ENCODE assay signal across 23 mouse cellular contexts in the genomic region with DNA sequence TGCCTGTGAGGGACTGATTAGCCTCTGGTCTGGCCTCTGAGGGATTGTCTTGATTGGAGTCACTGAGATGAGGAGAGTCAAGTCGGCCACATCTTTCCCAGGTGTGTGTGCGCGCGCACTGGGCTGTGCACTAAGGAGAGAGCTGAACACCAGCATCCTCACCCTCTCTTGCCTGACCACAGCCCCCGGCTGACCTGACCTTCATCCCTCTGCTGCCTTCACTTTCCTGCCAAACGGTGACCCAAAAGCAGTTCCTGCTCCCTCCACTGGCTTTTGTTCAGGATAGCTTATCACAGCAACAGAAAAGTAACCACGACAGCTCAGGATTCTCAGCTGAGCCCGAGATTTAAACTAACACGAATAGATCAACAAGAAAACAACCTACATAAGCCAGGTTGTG. TPM values are rescaled to one million over a fixed set of nuclear protein-coding genes. Genes with fewer than 3 reads are reported as not detected.
"Had no signal": no experiment of that assay in that cellular context is flagged by ENCODE, and none has a peak within 500 bp of the region (broad histone marks: within the 10 kb centered on the region; RNA-seq: fewer than 3 reads in every experiment).

No protein-coding gene starts in this region.

- H3K36me3 ChIP-seq: midbrain, embryonic 13.5 days; midbrain, embryonic 15.5 days; neural tube, embryonic 12.5 days; stomach, embryonic 15.5 days had no signal

- DNase-seq: lung, adult 18-20 months; lung, embryonic 14.5 days; lung, postnatal 10 days; lung, postnatal 4 days; right cerebral cortex, postnatal 14 days; thymus, adult 2 months; thymus, postnatal 25 days; thymus, postnatal 4 days had no signal

- H3K27ac ChIP-seq: liver, embryonic 14.5 days; midbrain, embryonic 13.5 days; midbrain, embryonic 15.5 days; neural tube, embryonic 12.5 days; stomach, embryonic 15.5 days; stomach, postnatal 0 days had no signal

- H3K4me1 ChIP-seq: midbrain, embryonic 13.5 days; midbrain, embryonic 15.5 days; neural tube, embryonic 12.5 days; stomach, embryonic 15.5 days had no signal

- H3K27me3 ChIP-seq: midbrain, embryonic 13.5 days; midbrain, embryonic 15.5 days; neural tube, embryonic 12.5 days; stomach, embryonic 15.5 days had no signal

- H3K9me3 ChIP-seq: midbrain, embryonic 13.5 days; midbrain, embryonic 15.5 days; stomach, embryonic 15.5 days had no signal

- H3K4me3 ChIP-seq: midbrain, embryonic 13.5 days; midbrain, embryonic 15.5 days; neural tube, embryonic 12.5 days; stomach, embryonic 15.5 days had no signal

RNA-seq across cellular contexts. Expression of gene Spata3, which starts 24.4 kb away (rescaled TPM):
- total RNA-seq: megakaryocyte, adult 5-6 weeks; megakaryocyte-erythroid progenitor cell, adult 5-6 weeks; midbrain, postnatal 0 days; monocyte, adult 5-6 weeks; neutrophil, adult 5-6 weeks had no signal
- polyA plus RNA-seq: lung, embryonic 14.5 days; lung, embryonic 16.5 days; midbrain, embryonic 11.5 days; midbrain, embryonic 13.5 days; neural tube, embryonic 12.5 days; spleen, adult 2 months; stomach, embryonic 15.5 days; stomach, postnatal 0 days; urinary bladder, adult 2 months had no signal

RNA-seq across cellular contexts. Expression of gene Gpr55, which starts 31.4 kb away (rescaled TPM):
- total RNA-seq: megakaryocyte-erythroid progenitor cell, adult 5-6 weeks had no signal
- polyA plus RNA-seq: lung, embryonic 14.5 days; lung, embryonic 16.5 days; midbrain, embryonic 11.5 days had no signal

RNA-seq across cellular contexts. Expression of gene 2810459M11Rik, which starts 53.5 kb away (rescaled TPM):
- total RNA-seq: megakaryocyte, adult 5-6 weeks; megakaryocyte-erythroid progenitor cell, adult 5-6 weeks; monocyte, adult 5-6 weeks; neutrophil, adult 5-6 weeks had no signal
- polyA plus RNA-seq: spleen, adult 2 months had no signal
